Mouse (Mus musculus): ENCODE measurements around the gene Cdca7. TPM values are rescaled to one million over a fixed set of nuclear protein-coding genes. Genes with fewer than 3 reads are reported as not detected.

The Cdca7 gene
- polyA plus RNA-seq (2012; ENCODE audit: insufficient read depth, insufficient read length, missing spikeins) = not detected in 2 replicates

DNA sequence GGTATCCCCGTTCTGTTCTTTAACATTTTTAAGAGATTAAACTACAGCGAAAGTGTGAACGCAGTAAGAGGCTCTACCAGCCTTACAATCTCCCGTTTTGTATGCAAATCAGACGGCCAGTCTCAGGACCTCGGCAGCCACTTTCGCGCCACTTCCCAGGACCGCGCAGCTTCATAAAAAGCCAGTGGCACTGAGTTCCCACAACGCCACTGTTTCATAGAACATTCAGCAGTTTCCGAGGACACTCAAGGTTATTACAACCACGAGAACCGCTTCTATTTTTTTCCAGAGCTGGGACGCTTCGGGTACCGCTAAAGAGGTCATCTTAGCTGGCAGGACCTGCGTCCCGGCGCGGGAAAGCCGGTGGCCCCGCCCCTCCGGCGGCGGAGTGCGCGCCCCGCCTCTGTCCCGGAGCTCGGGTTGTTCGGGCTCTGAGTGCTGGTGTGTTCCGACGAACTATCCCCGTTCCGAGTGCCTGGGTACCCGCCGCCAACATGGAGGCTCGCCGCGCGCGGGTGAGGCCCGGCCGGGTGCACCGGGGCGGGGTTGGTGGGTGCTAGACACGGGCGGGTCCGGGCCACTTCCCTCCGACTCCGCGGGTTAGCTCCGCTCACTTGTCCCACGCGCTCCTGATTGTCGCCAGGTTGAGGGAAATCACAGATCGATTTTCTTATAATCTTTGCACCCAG, at the start of gene Cdca7:
TSS of gene Cdca7 (plus strand) at position 363 of the 689 bp plus-strand sequence.
- Histone ChIP-seq H3K27ac (replicated peaks; ENCODE audit: low read depth, low read length) (peak within 1 kb of the TSS; percentile 69), H3K4me3 (ENCODE audit: insufficient read depth, low read depth, low read length) (peak within 1 kb of the TSS; percentile 80), H3K4me1 (ENCODE audit: control insufficient read depth, insufficient read depth, insufficient read length, low read length) (peaks cover 3% of the 10 kb centered on the region; the same call in 1 of the 2 replicates)

GRCm38 (mm10) chr2:72426776-72427175, 49.2 kb upstream of the Cdca7 start:
- Histone ChIP-seq H3K4me1 (ENCODE audit: control insufficient read depth, insufficient read depth, insufficient read length, low read length) (no peaks in the 10 kb centered on the region), H3K4me3 (ENCODE audit: insufficient read depth, low read depth, low read length) (no peak overlapping the region), H3K27ac (replicated peaks; ENCODE audit: low read depth, low read length) (no peak overlapping the region)

- no peak overlapping the region for H3K27ac ChIP-seq (replicated peaks; ENCODE audit: low read depth, low read length)
- H3K4me1 ChIP-seq (ENCODE audit: control insufficient read depth, insufficient read depth, insufficient read length, low read length) = no peaks in the 10 kb centered on the region
- H3K4me3 ChIP-seq (ENCODE audit: insufficient read depth, low read depth, low read length) = no peak overlapping the region
These were observed 48.7 kb upstream of the Cdca7 start for GRCm38 (mm10) chr2:72427288-72427687.

DNA sequence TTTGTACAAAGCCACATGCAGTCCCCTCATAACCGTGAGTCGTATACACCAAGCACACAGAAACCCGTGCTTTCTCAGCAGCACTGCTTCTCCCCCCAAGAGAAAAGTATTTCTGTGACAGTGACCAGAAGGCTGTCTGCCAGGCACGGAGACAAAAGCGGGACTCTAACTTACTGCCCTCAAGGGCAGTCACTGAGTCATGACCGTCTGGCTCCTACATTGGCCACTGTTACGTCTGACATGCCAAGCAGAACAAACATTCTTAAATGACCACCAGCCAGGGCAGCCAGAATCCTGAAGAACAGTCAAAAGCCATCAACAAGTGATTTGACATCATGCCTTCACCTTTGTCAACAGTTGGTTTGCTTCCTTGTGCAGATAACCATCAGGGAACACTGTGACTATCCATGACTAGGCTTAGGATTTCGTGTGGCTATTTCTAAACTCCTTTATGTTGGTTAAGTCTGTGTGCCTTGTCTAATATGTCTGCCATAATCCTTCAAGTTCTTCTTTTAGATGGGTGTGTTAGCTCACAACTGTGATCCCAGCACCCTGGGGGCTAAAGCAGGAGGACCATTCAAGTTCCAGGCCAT, 36.9 kb upstream of the Cdca7 start:
- Histone ChIP-seq H3K27ac (replicated peaks; ENCODE audit: low read depth, low read length) (no peak overlapping the region), H3K4me1 (ENCODE audit: control insufficient read depth, insufficient read depth, insufficient read length, low read length) (no peaks in the 10 kb centered on the region), H3K4me3 (ENCODE audit: insufficient read depth, low read depth, low read length) (no peak overlapping the region)

GRCm38 (mm10) chr2:72441010-72441409, 34.9 kb upstream of the Cdca7 start:
- H3K27ac ChIP-seq (replicated peaks; ENCODE audit: low read depth, low read length) = no peak overlapping the region
- no peak overlapping the region for H3K4me3 ChIP-seq (ENCODE audit: insufficient read depth, low read depth, low read length)
- H3K4me1 ChIP-seq (ENCODE audit: control insufficient read depth, insufficient read depth, insufficient read length, low read length) = no peaks in the 10 kb centered on the region

DNA sequence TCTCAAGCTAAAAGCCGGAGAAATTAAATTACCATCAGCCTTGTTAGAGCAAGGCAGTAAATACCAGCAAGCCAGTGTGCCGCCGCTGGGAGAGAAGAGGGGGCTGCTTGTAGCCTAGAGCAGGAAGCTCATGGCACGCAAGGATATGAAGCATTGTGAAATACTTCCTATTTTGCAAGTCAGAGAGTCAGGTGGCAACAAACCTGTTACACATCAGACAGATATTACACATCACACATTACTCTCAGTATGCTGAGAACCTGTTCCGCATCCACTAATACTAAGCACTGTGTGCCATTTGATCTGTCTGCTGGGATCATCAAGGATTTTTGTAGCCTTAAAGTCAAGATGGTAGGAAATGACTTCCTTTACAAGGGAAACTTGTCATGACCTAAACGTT, 33.1 kb upstream of the Cdca7 start:
- Histone ChIP-seq H3K4me1 (ENCODE audit: control insufficient read depth, insufficient read depth, insufficient read length, low read length) (no peaks in the 10 kb centered on the region), H3K4me3 (ENCODE audit: insufficient read depth, low read depth, low read length) (no peak overlapping the region), H3K27ac (replicated peaks; ENCODE audit: low read depth, low read length) (no peak overlapping the region)

DNA sequence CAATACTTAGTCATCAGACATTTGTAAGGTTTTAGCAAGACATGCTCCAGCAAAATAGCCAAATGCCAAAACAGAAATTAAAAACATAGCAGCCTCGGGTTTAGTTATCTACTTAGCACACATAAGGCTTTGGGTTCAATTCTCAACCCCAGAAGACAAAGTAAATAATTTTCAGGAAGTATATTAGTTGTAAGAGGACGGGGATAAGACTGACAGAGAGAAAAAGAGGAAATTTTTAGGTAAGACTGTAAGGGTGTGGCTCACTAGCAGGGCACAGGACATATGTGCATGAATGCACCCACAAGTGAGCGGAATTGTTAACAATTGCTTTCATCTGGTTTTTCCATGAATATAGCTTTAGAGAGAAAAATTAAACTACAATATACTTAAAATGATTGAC, 32.0 kb upstream of the Cdca7 start:
- Histone ChIP-seq H3K4me1 (ENCODE audit: control insufficient read depth, insufficient read depth, insufficient read length, low read length) (no peaks in the 10 kb centered on the region), H3K27ac (replicated peaks; ENCODE audit: low read depth, low read length) (no peak overlapping the region), H3K4me3 (ENCODE audit: insufficient read depth, low read depth, low read length) (no peak overlapping the region)

DNA sequence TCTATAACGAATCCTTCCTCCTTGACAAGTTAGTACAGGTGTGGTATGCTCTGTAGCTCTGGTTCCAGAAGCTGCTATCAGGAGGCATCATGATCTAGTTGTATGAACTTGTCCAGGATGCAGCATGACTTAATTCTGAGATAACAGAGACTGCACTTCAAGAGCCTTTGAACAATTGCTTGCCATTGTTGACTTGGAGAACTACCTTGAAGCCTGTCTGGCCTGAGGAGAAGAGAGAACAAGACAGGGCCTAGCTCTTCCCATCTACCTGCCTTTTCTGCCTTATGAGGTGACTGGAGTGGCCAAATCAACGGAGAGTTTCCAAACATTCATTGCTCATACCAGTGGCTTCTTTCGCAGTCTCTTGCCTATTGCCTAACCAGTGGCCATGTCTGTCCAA, 29.9 kb upstream of the Cdca7 start:
- no peak overlapping the region for H3K4me3 ChIP-seq (ENCODE audit: insufficient read depth, low read depth, low read length)
- no peaks in the 10 kb centered on the region for H3K4me1 ChIP-seq (ENCODE audit: control insufficient read depth, insufficient read depth, insufficient read length, low read length)
- H3K27ac ChIP-seq (replicated peaks; ENCODE audit: low read depth, low read length) = no peak overlapping the region

GRCm38 (mm10) chr2:72446615-72447014, 29.3 kb upstream of the Cdca7 start:
- H3K4me3 ChIP-seq (ENCODE audit: insufficient read depth, low read depth, low read length) = no peak overlapping the region
- no peak overlapping the region for H3K27ac ChIP-seq (replicated peaks; ENCODE audit: low read depth, low read length)
- no peaks in the 10 kb centered on the region for H3K4me1 ChIP-seq (ENCODE audit: control insufficient read depth, insufficient read depth, insufficient read length, low read length)

DNA sequence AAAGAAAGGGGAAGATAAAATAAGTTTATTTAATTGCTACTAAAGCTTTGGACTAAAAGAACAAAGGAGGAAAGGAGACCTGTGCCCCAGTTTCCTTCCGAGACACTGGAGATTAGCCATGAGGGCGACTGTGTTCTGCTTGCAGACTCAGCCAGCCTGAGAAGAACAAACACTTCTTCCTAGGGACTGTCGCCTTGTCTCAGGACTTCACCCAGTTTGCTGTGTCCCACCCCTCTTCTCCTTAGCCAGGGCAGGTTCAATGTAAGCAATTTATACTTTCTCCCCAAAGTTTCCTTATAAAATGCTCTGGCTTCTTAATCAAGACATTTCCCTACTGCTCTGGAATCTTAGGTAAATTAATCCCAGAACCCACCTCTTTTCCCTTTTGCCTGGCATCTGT, 22.4 kb upstream of the Cdca7 start:
- H3K4me1 ChIP-seq (ENCODE audit: control insufficient read depth, insufficient read depth, insufficient read length, low read length) = 0 out of 2 replicates have a peak, but pooled peaks cover 2% of the 10 kb centered on the region
- H3K4me3 ChIP-seq (ENCODE audit: insufficient read depth, low read depth, low read length) = no peak overlapping the region
- no peak overlapping the region for H3K27ac ChIP-seq (replicated peaks; ENCODE audit: low read depth, low read length)

GRCm38 (mm10) chr2:72456189-72456588, 19.8 kb upstream of the Cdca7 start:
- Histone ChIP-seq H3K27ac (replicated peaks; ENCODE audit: low read depth, low read length) (no peak overlapping the region), H3K4me1 (ENCODE audit: control insufficient read depth, insufficient read depth, insufficient read length, low read length) (0 out of 2 replicates have a peak, but pooled peaks cover 2% of the 10 kb centered on the region), H3K4me3 (ENCODE audit: insufficient read depth, low read depth, low read length) (no peak overlapping the region)

- no peak overlapping the region for H3K4me3 ChIP-seq (ENCODE audit: insufficient read depth, low read depth, low read length)
- H3K4me1 ChIP-seq (ENCODE audit: control insufficient read depth, insufficient read depth, insufficient read length, low read length) = no peaks in the 10 kb centered on the region
- H3K27ac ChIP-seq (replicated peaks; ENCODE audit: low read depth, low read length) = no peak overlapping the region
These were observed 11.5 kb upstream of the Cdca7 start for GRCm38 (mm10) chr2:72464376-72465014.

GRCm38 (mm10) chr2:72467604-72468003, 8.4 kb upstream of the Cdca7 start:
- Histone ChIP-seq H3K27ac (replicated peaks; ENCODE audit: low read depth, low read length) (no peak overlapping the region), H3K4me1 (ENCODE audit: control insufficient read depth, insufficient read depth, insufficient read length, low read length) (no peaks in the 10 kb centered on the region), H3K4me3 (ENCODE audit: insufficient read depth, low read depth, low read length) (no peak overlapping the region)

- H3K27ac ChIP-seq (replicated peaks; ENCODE audit: low read depth, low read length) = no peak overlapping the region
- no peak overlapping the region for H3K4me3 ChIP-seq (ENCODE audit: insufficient read depth, low read depth, low read length)
- no peaks in the 10 kb centered on the region for H3K4me1 ChIP-seq (ENCODE audit: control insufficient read depth, insufficient read depth, insufficient read length, low read length)
These were observed 4.4 kb upstream of the Cdca7 start for GRCm38 (mm10) chr2:72471415-72472070.

DNA sequence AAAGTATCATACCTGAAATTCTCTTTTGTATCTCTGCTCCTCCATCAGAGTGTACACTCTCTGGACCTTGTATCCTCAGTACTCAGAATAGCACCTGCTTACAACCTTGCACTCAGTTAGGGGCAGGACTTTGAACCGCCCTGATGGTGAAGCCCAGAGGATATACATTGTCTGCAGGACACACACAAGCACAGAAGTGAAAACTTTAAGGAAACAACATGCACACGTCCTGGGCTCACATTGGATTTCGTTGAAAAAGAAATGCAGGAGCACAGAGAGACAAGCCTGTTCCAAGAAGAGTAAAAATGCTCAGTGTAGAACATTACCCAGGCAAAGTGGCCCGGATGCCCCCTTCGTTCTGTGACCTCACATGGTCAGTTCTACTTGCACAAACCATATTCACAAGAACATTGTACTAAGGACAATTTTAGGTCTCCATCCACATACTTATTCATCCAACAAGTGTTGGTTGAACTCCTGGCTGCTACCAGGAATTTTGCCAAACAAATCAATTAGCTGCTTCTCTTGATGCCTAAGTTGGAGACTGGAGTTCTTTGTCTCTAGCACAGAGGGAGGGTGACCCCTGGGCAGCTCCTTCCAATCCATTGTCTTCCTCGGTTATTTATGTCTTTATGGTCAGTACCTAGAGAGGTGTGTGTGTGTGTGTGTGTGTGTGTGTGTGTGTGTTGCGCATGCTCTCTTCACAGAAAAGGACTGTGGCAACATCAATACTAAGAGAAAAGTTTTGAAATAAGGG, 1.2 kb upstream of the Cdca7 start:
- Histone ChIP-seq H3K4me3 (ENCODE audit: insufficient read depth, low read depth, low read length) (no peak overlapping the region), H3K4me1 (ENCODE audit: control insufficient read depth, insufficient read depth, insufficient read length, low read length) (peaks cover 3% of the 10 kb centered on the region; the same call in 1 of the 2 replicates), H3K27ac (replicated peaks; ENCODE audit: low read depth, low read length) (no peak overlapping the region)

All from brown adipose tissue, adult 24 weeks (tissue).